ENCODE assay signal across 8 mouse cellular contexts in genomic region chr8:96152496-96153250, GRCm38 (mm10).
DNase-seq lines count a peak whose midpoint lies in the region; ATAC-seq lines count a peak whose summit lies in the region.

No protein-coding gene starts in this region.

- DNase-seq in CD4-positive, CD25-positive, alpha-beta regulatory T cell, adult 2 months (ENCODE audit: low read depth, low spot score) = peak; percentile 23
- DNase-seq in urinary bladder, adult 2 months (ENCODE audit: low spot score) = peak; percentile 26
- no peak for DNase-seq in urinary bladder, postnatal 10 days (ENCODE audit: low spot score)
- peak; percentile 60 for DNase-seq in embryo, embryonic 9.5 days (ENCODE audit: extremely low spot score)
- DNase-seq in kidney, postnatal 25 days = peak; percentile 44 to 65
- peak; percentile 7 to 8 for DNase-seq in lung, adult 18-20 months
- peak; percentile 18 to 19 for DNase-seq in right cerebral cortex, postnatal 36 days (ENCODE audit: low spot score in 2 of 2)

- ATAC-seq in CD4-positive, CD25-positive, alpha-beta regulatory T cell, adult 4 months = no peak
